Mouse (Mus musculus): ENCODE results near the gene Ptpn23.
A peak's percentile ranks its signal among the peaks of the same experiment; 100 is the strongest.
"Not testable (repeated sequence)": the region's sequence is repeated elsewhere in the genome, so short reads cannot be mapped to it uniquely, and the experiment has no call there.

The Ptpn23 gene

GRCm38 (mm10) chr9:110408099-110408773 is at the start of gene Ptpn23:
Ptpn23 (minus strand) TSS chr9:110408213.
- DNase-seq, result peak; percentile 98 to 99

GRCm38 (mm10) chr9:110452523-110452922 is 44.5 kb upstream of the Ptpn23 start:
- no peak for DNase-seq

DNA sequence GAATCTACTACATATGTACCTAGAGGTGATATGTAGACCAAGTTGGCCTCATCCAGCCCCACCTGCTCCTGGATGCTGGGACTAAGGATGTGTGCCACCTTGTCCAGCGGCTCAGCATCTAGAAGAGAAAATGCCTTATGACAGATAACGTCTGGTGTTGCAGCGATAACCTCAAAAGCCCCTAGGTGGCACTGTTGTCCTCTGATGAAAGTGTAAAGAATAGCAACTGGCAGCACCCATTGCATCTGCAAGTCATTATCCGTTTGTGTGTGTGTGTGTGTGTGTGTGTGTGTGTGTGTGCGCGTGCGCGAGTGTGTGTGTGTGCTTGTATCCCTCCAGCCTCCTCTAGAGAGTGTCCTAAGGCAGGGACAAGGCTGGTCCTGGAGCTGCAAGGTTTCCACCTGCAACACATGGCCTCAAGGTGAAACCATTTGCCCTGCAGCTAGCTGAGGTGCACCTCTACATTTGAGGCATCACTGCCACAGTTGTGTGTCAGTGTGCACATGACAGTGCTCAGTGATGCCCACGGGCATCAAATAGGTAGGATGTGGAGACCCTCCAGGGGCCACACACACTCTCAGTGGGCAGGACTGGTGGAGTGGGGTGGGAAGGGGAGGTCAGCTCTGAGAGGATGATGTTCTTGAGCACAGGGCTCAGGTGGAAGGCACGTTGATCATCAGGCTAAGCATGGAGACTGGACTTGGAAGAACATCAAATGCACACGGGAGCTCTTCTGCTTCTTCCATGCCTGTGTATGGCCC is 41.0 kb upstream of the Ptpn23 start:
- peak; percentile 87 to 90 for DNase-seq

- DNase-seq, result no peak
These were observed 40.3 kb upstream of the Ptpn23 start for GRCm38 (mm10) chr9:110448356-110448755.

DNA sequence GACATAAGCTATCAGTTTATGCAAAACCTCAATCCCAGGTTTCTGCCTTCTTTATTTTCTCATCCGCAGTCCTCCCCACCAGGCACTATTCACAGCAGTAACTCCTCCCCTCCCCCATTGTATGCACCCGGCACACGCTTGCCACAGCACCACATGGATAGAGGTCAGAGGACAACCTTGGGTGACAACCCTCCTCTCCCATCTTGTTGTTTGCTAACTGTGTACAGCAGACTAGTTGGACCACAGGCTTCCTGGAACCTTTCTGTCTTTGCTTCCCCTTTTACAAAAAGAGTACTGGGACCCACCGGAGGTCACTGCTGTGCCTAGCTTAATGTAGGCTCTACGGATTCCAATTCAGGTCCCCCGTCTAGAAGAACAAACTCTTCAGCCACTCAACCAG is 32.5 kb upstream of the Ptpn23 start:
- DNase-seq, result no peak

DNA sequence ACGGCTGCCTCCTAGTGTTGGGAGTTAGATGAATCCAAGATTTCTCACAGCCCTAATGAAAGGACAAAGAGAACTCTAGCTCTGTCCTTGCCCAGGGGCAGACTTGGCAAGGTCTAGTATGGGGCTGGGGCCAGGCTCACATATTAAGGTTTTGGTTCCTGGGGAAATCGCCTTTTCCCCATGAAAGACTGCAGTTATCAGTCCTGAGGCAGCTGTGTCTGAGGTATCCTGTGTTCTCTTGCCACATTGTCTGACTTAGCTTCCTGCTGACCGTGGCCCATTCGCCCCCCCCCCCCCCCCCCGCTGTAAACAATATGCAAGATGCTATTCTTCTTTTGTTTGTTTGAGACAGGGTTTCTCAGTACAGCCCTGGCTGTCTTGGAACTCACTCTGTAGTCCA is 32.0 kb upstream of the Ptpn23 start:
- DNase-seq, result peak in 1 of 2 experiments; percentile 12

DNA sequence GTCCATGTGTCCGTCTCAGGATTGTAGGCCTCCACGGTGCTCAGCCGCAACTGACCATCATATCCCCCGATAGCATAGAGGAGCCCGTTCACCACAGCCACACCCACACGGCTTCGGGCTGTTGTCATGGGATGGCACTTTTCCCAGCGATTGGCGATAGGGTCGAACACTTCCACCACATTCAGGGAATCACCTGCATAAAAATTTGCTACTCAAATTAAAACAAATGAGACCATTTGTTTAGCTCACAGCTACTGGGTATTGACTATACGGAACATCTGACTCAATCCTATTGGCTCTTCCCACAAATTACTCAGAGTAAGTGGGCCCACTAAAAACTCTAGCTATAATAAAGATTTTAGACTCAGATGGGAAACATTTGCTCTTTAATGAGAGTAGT is 28.0 kb upstream of the Ptpn23 start:
- DNase-seq, result no peak

- DNase-seq, result no peak
These were observed 25.0 kb upstream of the Ptpn23 start for GRCm38 (mm10) chr9:110433045-110433444.

- DNase-seq, result no peak
These were observed 23.2 kb upstream of the Ptpn23 start for GRCm38 (mm10) chr9:110431241-110431640.

DNA sequence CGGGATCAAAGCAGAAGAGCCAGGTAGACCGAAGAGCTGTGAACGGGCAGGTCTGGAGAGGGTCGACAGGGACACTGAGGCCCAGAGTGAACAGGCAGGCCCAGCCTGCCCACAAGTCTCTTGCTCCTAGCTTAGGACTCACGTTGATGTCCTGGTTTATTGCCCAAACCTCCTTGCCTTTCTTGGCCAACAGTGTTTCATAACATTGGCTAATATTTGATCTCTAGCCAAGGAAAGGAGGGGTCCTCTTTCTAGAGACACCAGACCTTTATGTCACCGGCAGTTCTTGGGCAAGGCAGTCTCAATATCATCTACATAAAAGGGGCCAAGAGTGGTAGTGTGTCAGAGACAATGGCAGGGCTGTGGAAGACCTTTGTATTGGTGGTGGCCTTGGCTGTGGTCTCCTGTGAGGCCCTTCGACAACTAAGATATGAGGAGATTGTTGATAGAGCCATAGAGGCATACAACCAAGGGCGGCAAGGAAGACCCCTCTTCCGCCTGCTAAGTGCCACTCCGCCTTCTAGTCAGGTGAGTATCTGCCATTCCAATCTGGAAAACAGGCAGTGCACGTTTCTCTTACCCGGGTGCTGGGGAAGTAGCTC is 11.6 kb upstream of the Ptpn23 start, which contains the start of gene Ngp:
Ngp (plus strand) TSS at position 237 of the 602 bp plus-strand sequence.
- no peak for DNase-seq

- DNase-seq, result peak; percentile 72 to 74
These were observed 5.8 kb upstream of the Ptpn23 start for GRCm38 (mm10) chr9:110413785-110414184.

GRCm38 (mm10) chr9:110412926-110413325 is 4.9 kb upstream of the Ptpn23 start:
- DNase-seq, result peak; percentile 24 to 26

DNA sequence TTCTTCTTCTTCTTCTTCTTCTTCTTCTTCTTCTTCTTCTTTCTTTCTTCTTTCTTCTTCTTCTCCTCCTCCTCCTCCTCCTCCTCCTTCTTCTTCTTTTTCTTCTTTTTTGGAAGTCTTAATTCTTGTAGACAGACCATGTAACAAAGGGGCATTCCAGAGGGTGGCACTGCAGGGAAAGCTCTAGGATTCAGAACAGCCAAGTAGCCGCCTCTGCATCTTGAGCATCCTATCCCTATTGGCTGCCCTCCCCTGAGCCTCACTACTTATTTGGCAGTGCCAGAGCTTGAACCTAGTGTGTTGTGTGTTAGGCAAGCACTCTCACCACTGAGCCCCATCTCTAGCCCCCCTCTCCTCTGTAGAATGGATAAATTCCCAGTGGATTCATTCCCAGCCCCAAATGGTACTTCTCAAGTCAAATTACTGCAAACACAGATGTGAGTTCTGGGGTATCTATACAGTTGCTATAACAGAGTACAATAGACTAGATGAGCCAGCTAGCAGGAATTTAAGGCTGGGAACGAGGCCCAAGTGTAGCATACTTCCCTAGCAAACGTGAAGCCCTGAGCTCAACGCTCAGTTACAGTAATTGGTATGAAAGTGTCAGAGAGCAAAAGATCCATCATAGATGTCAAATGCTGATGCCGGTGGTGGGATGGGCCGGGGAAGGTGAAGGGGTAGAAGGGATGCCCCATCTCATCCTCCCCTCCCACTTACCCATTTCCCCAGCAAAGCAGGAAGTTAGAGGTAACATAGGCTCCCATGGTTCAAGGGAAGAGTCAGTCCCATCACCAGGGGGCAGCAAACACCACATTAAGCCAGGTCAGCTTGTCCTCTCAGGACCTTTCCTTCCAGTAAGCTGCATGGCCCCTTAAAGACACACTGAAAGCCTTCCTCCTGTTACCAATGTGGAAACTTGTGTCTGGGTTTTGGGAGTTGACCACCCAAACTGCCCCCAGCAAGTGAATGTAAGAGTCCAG is 3.2 kb upstream of the Ptpn23 start:
- DNase-seq, result peak; percentile 86 to 87

- peak in 1 of 2 experiments; percentile 70 for DNase-seq
These were observed 508 bp downstream of the Ptpn23 start for GRCm38 (mm10) chr9:110407311-110408098.

DNA sequence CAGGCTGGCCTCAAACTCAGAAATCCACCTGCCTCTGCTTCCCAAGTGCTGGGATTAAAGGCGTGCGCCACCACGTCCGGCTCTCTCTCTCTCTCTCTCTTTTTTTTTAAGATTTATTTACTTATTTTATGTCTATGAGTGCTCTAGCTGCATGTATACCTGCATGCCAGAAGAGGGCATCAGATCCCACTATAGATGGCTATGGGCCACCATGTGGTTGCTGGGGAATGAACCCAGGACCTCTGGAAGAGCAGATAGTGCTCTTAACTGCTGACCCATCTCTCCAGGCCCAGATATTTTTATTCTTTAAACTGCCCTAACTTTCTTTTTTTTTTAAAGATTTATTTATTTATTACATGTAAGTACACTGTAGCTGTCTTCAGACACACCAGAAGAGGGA is 4.8 kb downstream of the Ptpn23 start:
- DNase-seq, result not testable (repeated sequence)

DNA sequence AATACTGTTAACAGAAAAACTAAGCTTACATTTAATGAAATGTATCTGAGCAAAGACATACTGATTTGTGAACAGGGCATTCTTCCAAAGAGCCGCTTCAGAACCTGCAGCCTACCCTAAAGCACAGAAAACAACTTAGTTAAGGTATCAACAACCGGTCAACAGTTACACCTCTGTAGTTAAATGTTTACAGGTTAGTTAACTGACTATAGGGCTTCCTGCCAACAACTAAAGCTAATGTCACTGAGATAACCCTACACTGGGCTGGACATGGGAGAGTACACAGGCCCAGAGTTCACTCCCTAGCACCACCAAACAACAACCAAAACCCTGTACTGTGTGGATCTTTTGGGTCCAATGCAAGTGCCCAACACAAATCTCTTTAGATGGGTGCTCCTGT is 5.3 kb downstream of the Ptpn23 start:
- no peak for DNase-seq

GRCm38 (mm10) chr9:110400650-110401049 is 7.4 kb downstream of the Ptpn23 start:
- no peak for DNase-seq

- peak; percentile 44 to 59 for DNase-seq
These were observed 14.7 kb downstream of the Ptpn23 start for GRCm38 (mm10) chr9:110393295-110393694.

GRCm38 (mm10) chr9:110390843-110391242 is 17.2 kb downstream of the Ptpn23 start:
- DNase-seq, result no peak

DNA sequence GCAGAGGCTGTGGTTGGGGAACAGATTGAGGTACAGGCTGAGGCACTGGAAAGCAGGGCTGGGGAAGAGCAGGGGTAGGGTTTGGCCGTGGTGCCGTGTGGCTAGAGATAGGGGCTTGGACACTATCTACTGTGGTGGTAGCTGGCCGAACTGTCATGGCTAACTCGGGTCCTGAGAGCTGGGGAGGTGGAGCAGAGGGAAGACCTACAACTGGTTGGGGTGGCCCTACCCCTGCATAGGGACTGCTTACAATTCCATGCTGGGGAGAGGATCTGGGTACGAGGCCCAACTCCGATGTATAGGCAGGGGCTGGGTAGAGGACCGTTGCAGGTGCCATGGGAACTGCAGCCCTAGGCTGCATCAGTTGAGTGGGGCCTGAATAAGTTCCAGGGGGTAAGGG is 20.0 kb downstream of the Ptpn23 start:
- no peak for DNase-seq

DNA sequence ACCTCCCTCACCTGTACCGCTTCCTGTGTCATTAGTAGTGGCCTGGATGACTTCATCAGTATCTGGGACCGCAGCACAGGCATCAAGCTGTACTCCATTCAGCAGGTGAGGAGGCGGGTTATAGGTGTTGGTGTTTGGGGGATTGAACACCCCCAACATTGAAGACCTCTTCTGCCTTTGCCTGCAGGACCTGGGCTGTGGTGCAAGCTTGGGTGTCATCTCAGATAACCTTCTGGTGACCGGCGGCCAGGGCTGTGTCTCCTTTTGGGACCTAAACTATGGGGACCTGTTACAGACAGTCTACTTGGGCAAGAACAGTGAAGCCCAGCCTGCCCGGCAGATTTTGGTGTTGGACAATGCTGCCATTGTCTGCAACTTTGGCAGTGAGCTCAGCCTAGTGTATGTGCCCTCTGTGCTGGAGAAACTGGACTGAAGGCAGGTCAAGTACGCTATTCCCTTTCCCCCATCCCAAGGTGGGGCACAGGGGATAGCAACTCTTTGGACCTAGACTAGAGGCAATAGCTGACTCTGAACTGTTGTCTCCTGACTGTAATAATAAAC is 23.6 kb downstream of the Ptpn23 start:
- no peak for DNase-seq
